Mouse (Mus musculus): ENCODE data around the gene Tekt2.
A peak's percentile ranks its signal among the peaks of the same experiment; 100 is the strongest.

The Tekt2 gene

GRCm38 (mm10) chr4:126325281-126325861 is at the start of gene Tekt2:
TSS of gene Tekt2 (minus strand) at chr4:126325688.
- peak; percentile 38 for DNase-seq (ENCODE audit: low read depth, low spot score)

GRCm38 (mm10) chr4:126371497-126371896 is 46.0 kb upstream of the Tekt2 start:
- peak; percentile 36 for DNase-seq (ENCODE audit: low read depth, low spot score)

DNA sequence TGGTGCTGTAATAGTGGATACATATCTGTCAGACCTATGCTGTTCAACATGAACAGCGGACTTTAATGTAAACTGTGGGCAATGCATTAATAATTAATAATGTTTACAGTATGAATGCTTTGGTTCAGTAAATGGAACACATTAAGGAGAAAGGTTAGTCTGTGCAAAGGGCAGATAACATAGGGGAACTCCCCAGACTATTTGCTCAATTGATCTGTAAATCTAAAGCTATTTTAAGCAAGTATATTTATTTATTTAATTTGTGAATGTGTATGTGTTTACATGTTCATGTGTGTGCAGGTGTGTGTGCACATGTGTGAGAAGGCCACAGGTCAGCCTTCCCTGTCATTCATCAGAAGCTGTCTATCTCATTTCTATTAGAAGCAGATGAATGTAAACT is 34.6 kb upstream of the Tekt2 start:
- DNase-seq (ENCODE audit: low read depth, low spot score), result no peak

- DNase-seq (ENCODE audit: low read depth, low spot score), result peak; percentile 62
Measured at GRCm38 (mm10) chr4:126343451-126343850, 18.0 kb upstream of the Tekt2 start.

- DNase-seq (ENCODE audit: low read depth, low spot score), result peak; percentile 91
Measured at GRCm38 (mm10) chr4:126339461-126339860, 14.0 kb upstream of the Tekt2 start.

GRCm38 (mm10) chr4:126332358-126332757 is 6.9 kb upstream of the Tekt2 start:
- peak; percentile 80 for DNase-seq (ENCODE audit: low read depth, low spot score)

DNA sequence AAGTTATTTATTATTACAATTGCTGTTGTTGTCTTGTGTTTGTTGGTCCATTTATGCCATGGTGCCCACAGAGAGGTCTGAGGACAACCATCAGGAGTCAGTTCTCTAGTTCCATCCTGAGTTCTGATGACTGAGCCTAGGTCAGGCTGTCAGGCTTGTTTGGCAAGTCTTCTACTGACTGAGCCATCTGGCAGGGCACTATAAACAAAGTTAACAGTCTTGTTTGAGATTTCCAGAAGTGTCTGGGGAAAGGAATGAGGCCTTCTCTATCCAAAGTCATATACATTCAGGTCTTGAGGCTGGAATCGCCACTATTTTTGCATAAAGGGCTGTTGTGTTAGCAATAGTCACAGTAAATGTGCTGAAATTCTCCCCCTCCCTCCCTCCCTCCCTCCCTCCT is 6.3 kb upstream of the Tekt2 start:
- no peak for DNase-seq (ENCODE audit: low read depth, low spot score)

DNA sequence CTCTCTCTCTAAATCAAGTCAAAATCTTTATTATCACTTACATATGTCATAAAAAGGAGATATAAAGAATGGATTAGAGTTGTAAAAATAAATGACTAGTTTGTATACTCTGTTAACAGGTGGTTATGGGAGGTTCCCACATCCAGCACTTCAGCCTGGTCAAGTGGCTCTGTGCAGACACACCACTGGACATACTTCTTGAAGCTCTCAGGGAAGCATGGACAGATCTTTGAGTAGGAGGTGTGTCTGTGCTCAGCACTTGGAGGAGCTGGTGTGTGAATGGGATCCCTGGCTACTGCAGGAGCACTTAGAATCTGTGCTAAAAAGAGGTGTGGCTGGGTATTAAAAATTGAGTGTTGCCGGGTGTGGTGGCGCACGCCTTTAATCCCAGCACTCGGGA is 4.8 kb upstream of the Tekt2 start:
- no peak for DNase-seq (ENCODE audit: low read depth, low spot score)

- peak; percentile 74 for DNase-seq (ENCODE audit: low read depth, low spot score)
Measured at GRCm38 (mm10) chr4:126326036-126326435, 548 bp upstream of the Tekt2 start.

GRCm38 (mm10) chr4:126324861-126325260 is 627 bp downstream of the Tekt2 start:
- DNase-seq (ENCODE audit: low read depth, low spot score), result no peak

DNA sequence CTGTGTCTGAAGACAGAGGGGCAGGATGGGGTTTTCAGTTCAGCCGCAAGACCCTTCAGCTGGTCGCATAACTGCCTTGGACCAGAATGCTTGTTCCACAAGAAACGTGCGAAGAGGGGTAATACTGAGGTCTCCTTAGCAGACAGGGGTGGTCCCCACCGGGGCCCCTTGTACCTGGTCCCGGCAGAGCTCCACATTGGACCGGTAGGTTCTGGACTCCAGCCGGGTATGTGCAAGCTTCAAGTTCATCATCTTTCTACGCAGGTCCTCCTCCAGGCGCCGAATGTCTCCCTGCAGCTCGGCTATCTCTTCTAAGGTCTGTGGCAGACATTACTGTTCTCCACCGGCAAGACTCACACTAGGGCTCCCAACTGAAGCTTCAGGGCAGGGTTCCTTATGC is 2.8 kb downstream of the Tekt2 start:
- DNase-seq (ENCODE audit: low read depth, low spot score), result no peak

DNA sequence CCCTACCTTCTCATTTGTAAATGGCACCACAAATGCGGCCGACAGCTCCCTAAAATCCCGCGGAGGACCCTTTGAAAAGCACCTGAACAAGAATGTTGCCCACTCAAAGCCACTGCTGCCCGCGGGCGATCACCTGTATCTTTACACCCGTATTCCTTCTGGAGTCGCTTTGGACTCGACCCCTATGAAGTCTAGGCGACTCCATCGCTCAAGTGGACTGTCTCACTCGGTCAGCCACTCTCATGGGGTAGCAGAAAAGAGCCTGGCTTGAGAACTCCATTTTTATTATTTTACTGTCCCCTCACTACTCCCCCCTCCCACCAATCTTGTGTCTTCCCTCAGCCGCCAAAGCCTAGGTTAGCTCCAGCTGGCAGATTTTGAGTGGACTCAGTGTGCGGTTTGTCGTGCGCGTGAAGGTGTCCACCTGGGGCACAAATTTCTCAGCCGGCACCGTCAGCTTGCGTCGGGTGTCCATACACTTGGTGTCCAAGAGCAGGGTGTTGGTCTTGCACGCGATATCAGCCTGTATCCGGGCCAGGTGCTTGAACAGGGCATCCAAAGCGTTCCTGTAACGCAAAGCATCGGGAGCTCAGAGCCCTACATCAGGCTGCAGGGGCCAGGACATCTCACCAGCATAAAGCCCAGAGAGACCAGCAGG is 3.5 kb downstream of the Tekt2 start:
- no peak for DNase-seq (ENCODE audit: low read depth, low spot score)

DNA sequence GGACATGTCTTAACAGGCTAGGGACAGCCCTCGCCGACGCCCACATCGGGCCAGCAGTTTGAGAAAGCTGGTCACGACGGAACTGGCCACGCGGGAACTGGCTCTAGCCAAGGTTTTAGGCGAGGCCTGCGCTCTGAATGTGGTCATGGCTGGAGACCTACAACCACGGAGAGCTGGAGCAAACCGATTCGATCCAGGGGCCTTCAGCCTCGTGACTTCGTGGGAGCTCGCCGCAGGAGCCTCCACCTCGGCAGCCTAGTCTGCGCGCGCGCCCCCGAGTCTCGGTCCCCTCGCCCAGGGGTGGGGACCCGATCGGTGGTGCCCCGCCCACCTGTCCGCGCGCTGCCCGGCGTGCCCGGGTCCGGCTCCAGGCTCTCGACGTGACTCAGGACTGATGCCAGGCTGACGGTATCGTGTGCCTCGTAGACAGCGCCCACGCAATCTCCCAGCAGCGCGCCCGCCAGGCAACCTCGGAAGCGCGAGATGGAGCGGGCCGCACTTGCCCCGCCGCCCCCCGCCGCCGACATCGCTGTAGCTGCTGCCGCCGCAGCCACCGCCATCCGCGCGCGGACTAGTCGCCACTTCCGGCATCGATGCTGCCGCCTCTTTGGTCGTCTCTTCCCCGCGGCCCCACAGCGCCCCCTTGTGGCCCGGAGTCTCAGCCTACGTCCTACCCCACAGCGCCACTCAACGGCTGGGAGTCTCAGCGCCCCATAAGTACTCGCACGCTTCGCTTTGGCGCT is 4.2 kb downstream of the Tekt2 start, which contains the start of gene Adprhl2:
Gene Adprhl2, minus strand, starts transcription at position 593 of the 743 bp plus-strand sequence.
- peak; percentile 98 for DNase-seq (ENCODE audit: low read depth, low spot score)

DNA sequence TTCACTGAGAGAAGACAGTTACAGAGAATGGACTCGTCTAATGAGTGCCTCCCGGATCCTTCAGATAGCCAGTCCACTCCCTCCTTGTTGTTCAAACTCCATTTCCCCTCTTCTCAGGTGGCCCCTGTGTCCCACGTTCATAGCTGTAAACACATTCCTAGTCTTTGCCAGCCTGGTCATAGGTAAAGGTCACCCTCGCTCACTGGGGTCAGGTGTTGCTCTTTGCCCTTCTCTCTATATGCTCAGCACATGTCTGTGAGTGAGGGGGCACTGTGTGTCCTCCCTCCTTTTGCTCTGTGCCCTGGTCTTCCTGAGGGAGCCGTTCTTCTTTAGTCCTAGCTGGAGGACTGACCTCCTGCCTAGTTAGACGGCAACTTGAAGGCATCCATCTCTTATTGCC is 5.7 kb downstream of the Tekt2 start:
- no peak for DNase-seq (ENCODE audit: low read depth, low spot score)

DNA sequence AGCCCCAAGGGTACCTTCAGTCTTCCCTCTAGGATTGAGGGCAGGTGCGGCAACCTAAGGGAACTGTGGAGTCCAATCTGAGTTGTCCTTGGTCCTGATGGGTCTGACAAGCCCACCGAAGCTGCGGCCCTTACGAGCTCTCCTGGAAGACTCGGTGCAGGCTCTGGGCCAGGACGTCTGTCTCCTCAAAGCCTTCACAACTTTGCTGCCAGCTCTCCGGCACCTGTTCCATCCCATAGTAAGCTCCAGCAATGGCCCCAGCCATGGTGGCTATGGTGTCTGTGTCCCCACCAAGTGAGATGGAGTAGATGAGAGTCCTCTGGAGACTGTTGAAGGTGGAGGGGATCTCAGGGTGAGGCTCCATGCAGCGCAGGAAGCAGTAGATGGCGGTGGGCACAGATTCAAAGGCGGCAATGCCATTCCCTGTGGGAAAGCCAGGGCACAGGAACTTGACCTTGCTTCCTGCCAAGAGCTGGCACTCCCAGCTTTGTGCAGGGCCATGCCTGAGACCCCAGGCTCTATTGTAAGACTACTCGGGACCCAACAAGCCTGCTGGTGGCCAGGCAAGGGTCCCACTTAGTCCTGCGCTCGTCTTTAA is 8.9 kb downstream of the Tekt2 start:
- no peak for DNase-seq (ENCODE audit: low read depth, low spot score)

DNA sequence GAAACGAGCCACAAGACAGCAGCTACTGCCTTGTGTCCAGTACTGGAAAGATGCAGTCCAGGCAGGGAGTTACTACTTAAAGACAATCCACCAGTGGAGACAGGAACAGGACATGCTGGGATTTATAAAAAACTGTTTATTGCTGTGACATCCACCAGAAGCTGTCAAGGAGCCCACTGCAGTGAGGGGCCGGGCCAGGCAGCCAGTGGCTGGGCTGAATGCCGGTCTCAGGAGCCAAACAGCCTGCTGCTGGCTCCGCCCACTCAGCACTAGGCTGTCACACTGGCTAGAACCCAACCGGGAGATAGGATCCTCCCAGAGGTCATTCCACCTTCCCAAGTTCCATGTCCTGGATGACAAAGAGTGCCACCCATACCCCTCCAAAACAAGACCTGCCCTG is 9.6 kb downstream of the Tekt2 start:
- DNase-seq (ENCODE audit: low read depth, low spot score), result no peak

DNA sequence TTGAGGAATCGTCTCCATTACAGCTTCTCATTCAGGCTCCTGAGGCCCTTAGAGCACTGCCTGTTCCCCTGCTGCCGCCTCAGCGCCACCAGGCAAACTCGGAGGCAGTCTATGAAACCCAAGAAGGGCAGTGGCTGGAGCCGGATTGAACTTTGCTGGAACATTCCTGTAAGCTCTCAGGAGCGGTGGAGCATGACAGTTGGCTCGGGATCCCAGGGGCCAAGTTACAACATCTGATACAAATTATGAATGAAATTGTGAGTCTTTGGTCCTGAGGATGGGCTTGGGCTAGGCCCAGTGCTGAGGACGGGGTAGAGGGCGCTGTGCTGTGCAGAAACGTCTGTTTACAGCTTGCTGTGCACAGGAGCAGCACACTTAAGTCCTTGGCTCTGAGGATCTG is 11.1 kb downstream of the Tekt2 start:
- DNase-seq (ENCODE audit: low read depth, low spot score), result no peak

- DNase-seq (ENCODE audit: low read depth, low spot score), result no peak
Measured at GRCm38 (mm10) chr4:126313202-126313601, 12.3 kb downstream of the Tekt2 start.

DNA sequence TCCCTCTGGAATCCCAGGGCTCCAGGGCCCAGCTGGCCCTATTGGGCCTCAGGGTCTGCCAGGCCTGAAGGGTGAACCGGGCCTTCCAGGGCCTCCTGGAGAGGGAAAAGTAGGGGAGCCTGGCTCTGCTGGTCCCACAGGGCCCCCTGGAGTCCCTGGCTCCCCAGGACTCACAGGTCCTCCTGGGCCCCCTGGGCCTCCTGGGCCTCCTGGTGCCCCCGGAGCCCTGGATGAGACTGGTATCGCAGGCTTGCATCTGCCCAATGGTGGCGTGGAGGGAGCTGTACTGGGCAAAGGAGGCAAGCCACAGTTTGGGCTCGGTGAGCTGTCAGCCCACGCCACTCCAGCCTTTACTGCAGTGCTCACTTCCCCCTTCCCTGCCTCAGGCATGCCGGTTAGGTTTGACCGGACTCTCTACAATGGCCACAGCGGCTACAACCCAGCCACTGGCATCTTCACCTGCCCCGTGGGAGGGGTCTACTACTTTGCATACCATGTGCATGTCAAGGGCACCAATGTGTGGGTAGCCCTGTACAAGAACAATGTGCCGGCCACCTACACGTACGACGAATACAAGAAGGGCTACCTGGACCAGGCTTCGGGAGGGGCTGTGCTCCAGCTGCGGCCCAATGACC is 13.8 kb downstream of the Tekt2 start:
- DNase-seq (ENCODE audit: low read depth, low spot score), result no peak

- no peak for DNase-seq (ENCODE audit: low read depth, low spot score)
Measured at GRCm38 (mm10) chr4:126310344-126310743, 15.1 kb downstream of the Tekt2 start.

- DNase-seq (ENCODE audit: low read depth, low spot score), result peak; percentile 94
Measured at GRCm38 (mm10) chr4:126309922-126310309, 15.6 kb downstream of the Tekt2 start.

All from R1 (cell line).